Mouse (Mus musculus) ovary, postnatal 10 days (tissue): ENCODE measurements around the gene Gh.

Source experiments
- DNase-seq: peaks from one replicate; pipeline ENCODE4 v3.0.0; 2022; ENCODE audit warnings: low spot score

The Gh gene

GRCm38 (mm10) chr11:106269060-106269431 is 32.6 kb downstream of the Gh start:
- DNase-seq = no peak

GRCm38 (mm10) chr11:106268326-106269059 is 33.2 kb downstream of the Gh start:
- peak; percentile 24 for DNase-seq

GRCm38 (mm10) chr11:106267871-106268270 is 33.8 kb downstream of the Gh start:
- DNase-seq = no peak

- peak; percentile 23 for DNase-seq
Observed at GRCm38 (mm10) chr11:106267311-106267852, 34.3 kb downstream of the Gh start.

GRCm38 (mm10) chr11:106266431-106266830 is 35.2 kb downstream of the Gh start:
- no peak for DNase-seq

GRCm38 (mm10) chr11:106265570-106265969 is 36.1 kb downstream of the Gh start:
- DNase-seq = no peak

- no peak for DNase-seq
Observed at GRCm38 (mm10) chr11:106264988-106265387, 36.7 kb downstream of the Gh start.

GRCm38 (mm10) chr11:106263963-106264362 is 37.7 kb downstream of the Gh start:
- DNase-seq = no peak

- no peak for DNase-seq
Observed at GRCm38 (mm10) chr11:106260826-106261450, 40.7 kb downstream of the Gh start.

- DNase-seq = no peak
Observed at GRCm38 (mm10) chr11:106256775-106257174, 44.9 kb downstream of the Gh start.

GRCm38 (mm10) chr11:106255685-106256451 is 45.8 kb downstream of the Gh start, which contains the start of the genes Ftsj3 and Psmc5:
TSS of gene Ftsj3 (minus strand) at chr11:106256079.
TSS of gene Psmc5 (plus strand) at chr11:106256154.
- DNase-seq = peak; percentile 98

GRCm38 (mm10) chr11:106255174-106255573 is 46.5 kb downstream of the Gh start:
- no peak for DNase-seq

GRCm38 (mm10) chr11:106254767-106255166 is 46.9 kb downstream of the Gh start:
- DNase-seq = no peak
